Mouse (Mus musculus) spleen, postnatal 10 days (tissue): Measurements from ENCODE around the gene Ccsap.

Source experiments
- DNase-seq, 2 experiments: peaks; one replicate each; pipeline ENCODE4 v3.0.0; 2021 to 2022; ENCODE audit warnings: low spot score in 2 of 2

The Ccsap gene

DNA sequence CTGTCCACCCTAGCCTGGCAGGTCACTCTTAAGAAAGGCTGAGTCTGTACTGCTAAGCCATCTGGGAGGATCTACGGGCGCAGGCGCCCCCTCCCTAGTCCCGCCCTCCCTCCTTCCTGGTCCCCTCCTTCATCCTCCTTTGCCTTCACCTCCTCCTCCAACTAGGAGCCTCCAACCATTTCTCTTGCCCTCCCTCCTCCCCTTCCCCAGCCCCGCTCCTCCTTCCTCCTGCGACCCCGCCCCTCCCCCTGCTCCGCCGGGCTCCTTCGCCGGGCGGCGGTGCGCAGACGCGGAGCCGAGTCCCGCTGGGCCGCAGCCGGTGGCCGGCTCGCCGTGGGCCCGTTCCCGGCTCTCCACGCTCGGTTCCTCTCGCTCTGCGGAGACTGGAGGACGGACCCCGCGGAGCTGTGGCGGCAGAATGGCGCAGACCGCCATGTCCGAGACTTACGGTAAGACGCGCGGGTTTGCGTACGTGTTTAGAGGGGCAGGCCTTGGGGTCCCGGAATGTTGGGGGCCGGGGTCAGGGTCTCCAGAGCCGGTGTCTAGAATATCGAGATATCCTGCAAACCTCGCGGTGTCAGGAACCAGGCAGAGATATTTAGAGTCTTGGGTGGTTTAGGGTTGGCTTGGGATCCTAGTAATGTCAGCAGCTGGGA, 54.2 kb downstream of the Ccsap start, which contains the start of gene Rab4a:
Gene Rab4a, plus strand, starts transcription at position 268 of the 656 bp plus-strand sequence.
- peak; percentile 33 to 65 for DNase-seq

DNA sequence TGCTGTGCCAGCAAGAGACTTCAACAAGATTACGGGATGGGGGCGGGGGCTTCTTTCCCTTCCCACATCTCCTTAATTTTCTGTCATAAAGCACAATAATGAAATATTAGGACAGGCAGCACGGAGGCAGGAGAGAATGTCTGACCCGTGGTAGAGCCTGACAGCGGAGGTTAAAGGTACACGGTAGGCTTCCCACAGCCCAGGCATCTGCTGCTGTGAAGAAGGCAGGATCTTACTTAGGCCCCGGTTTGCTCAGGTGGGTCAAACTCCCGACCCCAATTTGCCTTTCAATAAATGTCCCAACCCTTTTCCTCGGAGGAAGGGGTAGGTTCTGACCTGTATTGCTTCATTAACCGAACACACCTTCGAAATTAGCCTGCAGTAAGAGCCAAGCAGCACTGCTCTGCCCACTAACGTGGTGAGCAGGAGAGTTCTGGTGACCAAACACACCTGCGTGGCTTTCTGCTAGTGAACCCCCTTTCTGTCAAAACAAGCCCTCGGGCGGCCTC, 54.7 kb downstream of the Ccsap start:
- DNase-seq = no peak

DNA sequence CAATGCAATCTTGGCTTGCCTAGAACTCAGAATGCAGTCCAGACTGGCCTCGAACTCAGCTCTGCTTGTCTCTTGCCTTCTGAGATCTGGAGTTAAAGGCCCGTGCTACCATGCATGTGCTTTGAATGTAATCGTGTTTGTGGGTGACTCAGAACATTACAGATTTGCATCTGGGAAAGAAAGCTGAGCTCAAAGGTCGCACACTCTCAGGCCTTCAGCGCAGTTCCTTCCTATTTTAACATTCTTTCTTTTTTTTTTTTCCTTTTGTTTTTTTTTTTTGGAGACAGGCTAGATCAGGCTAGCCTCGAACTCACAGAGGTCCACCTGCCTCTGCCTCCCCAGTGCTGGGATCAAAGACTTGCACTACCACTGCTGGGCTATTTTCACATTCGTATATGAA, 55.4 kb downstream of the Ccsap start:
- no peak for DNase-seq

DNA sequence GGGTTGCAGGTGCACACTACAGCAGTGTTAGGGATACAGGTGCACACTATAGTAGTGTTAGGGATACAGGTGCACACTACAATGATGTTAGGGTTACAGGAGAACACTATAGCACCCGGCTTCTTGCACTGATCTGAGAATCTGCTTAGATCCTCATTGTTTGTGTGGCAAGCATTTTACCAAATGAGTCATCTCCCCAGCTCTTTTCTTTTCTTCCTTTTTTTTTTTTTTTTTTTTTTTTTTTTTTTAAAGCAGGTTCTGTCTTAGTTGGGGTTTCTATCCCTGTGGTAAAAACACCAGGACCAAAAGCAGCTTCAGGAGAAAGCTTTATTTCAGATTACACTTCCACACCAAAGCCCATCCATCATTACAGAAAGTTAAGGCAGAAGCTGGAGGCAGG, 56.4 kb downstream of the Ccsap start:
- no peak for DNase-seq

DNA sequence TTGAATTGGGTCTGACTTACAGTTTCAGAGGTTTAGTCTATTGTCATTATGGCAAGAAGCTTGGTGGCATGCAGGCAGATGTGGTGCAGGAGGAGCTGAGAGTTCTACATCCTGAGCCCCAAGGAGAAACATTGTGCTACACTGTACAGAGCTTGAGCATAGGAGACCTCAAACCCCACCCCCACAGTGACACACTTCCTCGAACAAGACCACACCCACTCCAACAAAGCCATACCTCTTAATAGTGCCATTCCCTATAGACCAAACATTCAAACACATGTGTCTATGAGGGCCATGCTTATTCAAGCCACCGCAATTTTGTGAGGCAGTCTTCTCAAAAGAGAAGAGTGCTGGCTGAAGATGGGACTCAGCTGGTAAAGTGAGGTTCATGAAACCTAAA, 58.5 kb downstream of the Ccsap start:
- DNase-seq = no peak

DNA sequence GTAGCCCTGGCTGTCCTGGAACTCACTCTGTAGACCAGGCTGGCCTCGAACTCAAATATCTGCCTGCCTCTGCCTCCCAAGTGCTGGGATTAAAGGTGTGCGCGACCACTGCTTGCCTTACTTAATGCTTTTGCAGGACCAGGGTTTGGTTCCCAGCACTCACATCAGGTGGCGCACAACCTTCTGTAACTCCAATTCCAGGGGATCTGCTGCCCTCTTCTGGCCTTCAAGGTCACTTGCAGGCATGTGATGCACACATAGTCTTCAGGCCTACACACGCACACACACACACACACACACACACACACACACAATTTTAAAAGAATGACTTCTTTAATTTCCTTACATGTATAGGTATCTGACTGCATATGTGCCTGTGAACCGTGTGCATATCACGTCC, 59.1 kb downstream of the Ccsap start:
- no peak for DNase-seq

DNA sequence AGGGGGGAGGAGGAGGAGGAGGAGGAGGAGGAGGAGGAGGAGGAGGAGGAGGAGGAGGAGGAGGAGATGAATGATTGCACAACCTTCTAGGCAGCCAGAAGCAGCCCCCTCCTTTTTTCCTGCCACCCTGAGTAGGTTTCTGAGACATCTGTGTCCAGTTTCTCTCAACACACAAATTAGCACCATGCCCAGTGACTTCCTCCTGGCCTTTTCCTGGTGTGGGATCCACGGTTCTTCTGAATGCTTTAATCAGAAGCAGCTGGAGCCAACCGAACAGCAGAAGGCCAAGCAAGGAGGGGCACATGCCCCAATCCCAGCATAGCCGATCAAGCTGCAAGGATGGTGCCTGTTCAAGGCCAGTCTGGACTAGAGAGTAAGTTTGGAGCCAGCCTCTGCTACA, 60.1 kb downstream of the Ccsap start:
- no peak for DNase-seq

DNA sequence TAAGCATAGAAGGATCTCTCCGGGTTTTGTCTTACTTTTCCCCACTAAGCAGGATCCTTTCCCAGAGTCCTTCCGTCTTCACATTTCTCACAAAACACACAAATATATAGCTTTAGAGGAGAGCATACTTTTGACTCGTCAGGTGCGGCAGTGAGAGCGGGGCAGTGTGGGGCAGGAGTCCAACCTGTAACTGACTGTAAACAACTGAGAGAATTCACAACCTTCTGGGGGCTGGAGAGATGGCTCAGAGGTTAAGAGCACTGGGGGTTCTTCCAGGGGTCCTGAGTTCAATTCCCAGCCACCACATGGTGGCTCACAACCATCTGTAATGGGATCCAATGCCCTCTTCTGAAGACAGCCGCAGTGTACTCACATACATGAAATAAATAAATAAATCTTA, 60.6 kb downstream of the Ccsap start:
- no peak for DNase-seq

DNA sequence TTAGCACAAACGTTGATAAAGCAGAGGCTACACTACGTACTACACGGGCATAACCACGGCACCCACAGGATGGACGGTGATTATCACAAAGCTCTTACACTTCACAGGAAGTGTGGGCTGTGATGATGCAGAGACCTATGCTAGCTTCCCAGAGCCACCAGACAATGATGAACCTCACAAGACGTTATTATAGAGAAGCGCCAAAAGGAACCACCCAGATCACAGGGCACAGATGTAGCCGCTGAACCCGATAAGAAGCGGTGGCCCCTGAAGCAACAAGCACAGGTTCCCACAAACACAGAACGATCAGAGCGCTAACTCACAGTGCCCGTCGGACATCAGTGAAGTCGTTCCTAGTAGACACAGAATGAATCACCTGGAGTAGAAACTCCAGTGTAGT, 62.1 kb downstream of the Ccsap start:
- peak in 1 of 2 experiments; percentile 35 for DNase-seq

DNA sequence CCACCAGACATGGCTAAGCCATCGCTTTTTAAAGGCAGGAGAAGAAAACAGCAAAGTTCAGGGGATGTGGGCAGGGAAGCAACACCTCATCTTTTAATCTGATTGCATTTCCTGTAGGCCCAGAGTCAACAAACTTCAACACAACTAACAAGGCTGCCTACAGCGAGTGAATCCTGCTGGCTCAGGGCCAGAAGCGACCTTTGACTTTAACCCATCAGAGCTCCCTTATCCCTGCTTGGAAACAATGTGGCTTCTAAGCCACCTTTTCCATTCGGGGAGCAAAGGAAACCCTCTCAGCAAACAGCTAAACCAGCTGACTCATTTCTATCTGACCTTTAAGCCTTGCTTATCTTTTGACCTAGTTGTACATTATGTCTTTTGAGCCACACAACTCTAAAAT, 63.3 kb downstream of the Ccsap start:
- no peak for DNase-seq

DNA sequence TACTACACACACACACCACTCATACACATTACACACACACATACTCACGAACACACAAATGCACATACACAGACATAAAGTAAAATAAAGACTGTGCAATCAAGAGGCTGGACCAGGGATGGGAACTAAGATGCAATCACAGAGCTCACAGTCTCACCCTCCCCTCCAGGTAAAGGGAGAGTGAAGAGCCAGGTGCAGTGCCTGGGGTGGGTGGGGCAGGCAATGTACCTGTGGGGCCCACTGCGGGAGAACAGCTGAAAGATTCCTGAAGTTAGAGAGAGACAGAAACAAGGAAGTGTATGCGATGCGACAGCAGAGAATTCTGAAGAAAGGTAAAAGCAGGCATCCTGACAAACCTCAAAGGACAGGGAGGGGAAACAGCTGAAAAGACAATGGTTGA, 65.2 kb downstream of the Ccsap start:
- DNase-seq = no peak

DNA sequence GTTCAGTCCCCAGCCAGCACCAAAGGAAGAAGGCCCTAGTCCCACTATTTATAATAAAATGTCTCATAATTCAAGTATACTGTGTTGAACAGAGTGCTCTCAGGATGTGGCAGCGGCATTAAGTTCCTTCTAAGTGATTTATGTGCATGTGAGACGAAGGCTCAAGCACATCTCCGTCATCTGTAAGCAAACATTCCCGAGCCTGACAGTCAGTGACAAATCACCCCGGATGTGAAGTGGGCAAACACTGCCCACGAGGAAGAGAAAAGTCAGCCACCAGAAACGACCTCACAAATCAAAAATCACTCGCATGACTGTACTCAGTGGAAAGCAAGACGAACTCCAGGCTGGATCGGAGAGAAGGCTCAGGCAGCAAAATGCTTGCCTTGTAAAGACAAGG, 66.1 kb downstream of the Ccsap start:
- DNase-seq = no peak

DNA sequence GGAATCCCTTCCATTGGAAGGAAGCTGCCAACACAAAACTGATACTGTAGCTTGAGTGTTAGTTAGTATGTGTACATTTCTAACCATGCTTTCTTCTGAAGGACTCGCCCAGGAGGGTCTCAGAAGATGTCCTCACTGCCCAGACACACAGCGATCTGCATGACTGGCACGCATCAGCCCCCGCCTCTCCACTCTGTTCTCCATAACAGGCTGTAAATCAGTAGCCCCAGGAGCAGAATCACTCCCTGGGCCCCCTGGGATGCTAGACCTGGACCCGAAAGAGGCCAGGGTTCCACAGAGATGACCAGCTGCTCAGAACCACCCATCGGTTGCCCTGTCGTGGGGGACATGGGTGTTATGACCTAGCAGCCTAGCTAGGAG, 68.2 kb downstream of the Ccsap start:
- no peak for DNase-seq

DNA sequence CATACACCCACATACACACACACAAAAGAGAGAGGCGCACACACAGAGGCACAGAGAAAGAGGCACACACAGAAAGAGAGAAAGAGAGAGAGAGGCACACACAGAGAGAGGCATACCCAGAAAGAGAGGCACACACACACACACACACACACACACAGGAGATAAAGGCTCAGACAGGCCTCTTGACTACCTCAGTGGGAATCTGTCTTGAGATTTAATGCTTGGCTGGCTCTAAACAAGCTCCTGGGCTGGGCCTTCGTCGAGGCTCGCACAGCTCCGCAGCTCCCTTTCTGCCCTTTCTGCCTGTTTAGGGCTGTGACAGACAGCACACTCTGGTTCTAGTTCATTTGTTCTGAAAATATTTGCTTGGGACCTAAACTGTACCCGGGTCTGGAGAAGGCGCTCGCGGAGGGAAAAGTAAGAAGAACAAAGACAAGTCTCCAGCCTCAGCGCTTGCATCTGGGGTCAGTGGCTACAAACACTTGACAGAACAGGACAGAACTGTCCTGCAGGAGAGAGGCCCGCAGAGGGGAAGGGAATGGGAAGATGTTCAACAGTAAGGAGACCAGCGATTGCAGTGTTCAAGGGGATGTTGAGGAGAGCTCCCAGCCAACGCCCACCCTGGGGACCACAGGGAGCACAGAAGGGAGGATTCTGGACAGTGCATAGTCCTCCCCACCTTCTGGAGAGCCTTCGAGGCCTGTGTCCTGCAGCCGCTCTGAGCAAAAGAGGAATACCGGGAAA, 68.7 kb downstream of the Ccsap start:
- no peak for DNase-seq
